Mouse (Mus musculus): ENCODE measurements at regions not wholly inside any gene's neighbourhood (a gene's known extent, or its start where the extent isn't known, plus 50 kb on each side); places are given as distances from the start of the nearest gene placed in this dataset.

GRCm38 (mm10) chr5:60599460-60600299 is 1208.9 kb upstream of the G6pd2 start:
- no peak overlapping the region for H3K27ac ChIP-seq
- DNase-seq (ENCODE audit: extremely low spot score in 1 of 2, low spot score in 2 of 2) = no peak
- TF ChIP-seq CTCF (IDR thresholded peaks at IDR 0.05) = no peak
- no peak overlapping the region for H3K4me3 ChIP-seq
- intact Hi-C loops (cut with DNase I) = no loop called here

DNA sequence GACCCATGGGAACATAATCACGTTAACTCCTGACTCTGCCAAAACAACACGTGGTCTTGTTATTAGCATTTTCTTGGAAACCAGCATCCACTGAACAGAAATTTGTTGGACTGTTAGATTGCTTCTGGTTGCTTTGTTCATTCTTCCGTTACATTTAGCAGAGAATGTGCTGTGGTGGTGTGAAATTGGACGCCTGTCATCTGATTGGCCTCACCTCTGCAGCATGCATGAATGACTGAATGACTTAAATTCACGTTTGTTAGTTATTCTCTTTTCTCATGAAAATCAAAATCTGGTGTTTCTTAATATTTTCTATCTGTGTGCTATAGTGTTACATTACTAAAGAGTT is 1208.3 kb upstream of the G6pd2 start:
- intact Hi-C loops (cut with DNase I) = no loop called here

GRCm38 (mm10) chr5:60608943-60609614 is 1199.5 kb upstream of the G6pd2 start:
- intact Hi-C loops (cut with DNase I) = no loop called here
- Histone ChIP-seq H3K27ac (no peak overlapping the region), H3K4me3 (no peak overlapping the region)
- peak; percentile 41 to 47 for DNase-seq (ENCODE audit: extremely low spot score in 1 of 2, low spot score in 2 of 2)
- TF ChIP-seq CTCF (IDR thresholded peaks at IDR 0.05) = peak; percentile 77

More for the DNA sequence above, 1208.3 kb upstream of the G6pd2 start:
- H3K27ac ChIP-seq = no peak overlapping the region
- no peak for TF ChIP-seq CTCF (IDR thresholded peaks at IDR 0.05)
- no peak overlapping the region for H3K4me3 ChIP-seq
- no peak for DNase-seq (ENCODE audit: extremely low spot score in 1 of 2, low spot score in 2 of 2)
